Mouse (Mus musculus) intestine, embryonic 15.5 days (tissue): ENCODE measurements around the gene Unc93a2. TPM values are rescaled to one million over a fixed set of nuclear protein-coding genes. Genes with fewer than 3 reads are reported as not detected.
"Not testable (repeated sequence)": the region's sequence is repeated elsewhere in the genome, so short reads cannot be mapped to it uniquely, and the experiment has no call there.

ENCODE experiments used
- ATAC-seq: fragments of 200-750 bp; cut with Nextera tagmentation; 2 replicates; pipeline ENCODE4 v1.8.0; 2017; ENCODE audit warnings: moderate TSS enrichment, moderate library complexity
- H3K27ac ChIP-seq: fragments of 300-500 bp; sonication (generic); 2 replicates; pipeline ENCODE4 v1.5.1; 2015; ENCODE audit warnings: mild to moderate bottlenecking, inconsistent platforms
- H3K27me3 ChIP-seq: fragments of 300-500 bp; sonication (generic); replicated peaks from 2 replicates; pipeline ENCODE4 v1.6.1; 2015; ENCODE audit warnings: inconsistent platforms
- H3K36me3 ChIP-seq: fragments of 300-500 bp; sonication (generic); 2 replicates; pipeline ENCODE4 v1.6.1; 2015; ENCODE audit warnings: inconsistent platforms
- H3K4me1 ChIP-seq: fragments of 300-500 bp; sonication (generic); replicated peaks from 2 replicates; pipeline ENCODE4 v1.6.1; 2015; ENCODE audit warnings: inconsistent platforms
- H3K4me2 ChIP-seq: fragments of 300-500 bp; sonication (generic); replicated peaks from 2 replicates; pipeline ENCODE4 v1.6.1; 2015; ENCODE audit warnings: mild to moderate bottlenecking, inconsistent platforms
- H3K4me3 ChIP-seq: fragments of 300-500 bp; sonication (generic); replicated peaks from 2 replicates; pipeline ENCODE4 v1.5.1; 2015; ENCODE audit warnings: inconsistent platforms
- H3K9ac ChIP-seq: fragments of 300-500 bp; sonication (generic); 2 replicates; pipeline ENCODE4 v1.6.1; 2015; ENCODE audit warnings: inconsistent platforms
- H3K9me3 ChIP-seq: fragments of 300-500 bp; sonication (generic); 2 replicates; pipeline ENCODE4 v1.6.1; 2016; ENCODE audit warnings: inconsistent platforms
- WGBS: fragments of 180-500 bp; shearing (Covaris S2); methylation state at CpG from one replicate; pipeline ENCODE4 v1.1.7; 2015; 5-methylcytosine and 5-hydroxymethylcytosine counted together
- polyA plus RNA-seq: library from polyadenylated mRNA; unstranded; fragments of >200 nt; fragmentation: Nextera tagmentation; extraction: Ambion mirVana; gene quantifications from 2 replicates; pipeline ENCODE4 v1.2.1, GENCODE M21; 2015

Gene Unc93a2
- not detected in 2 replicates for polyA plus RNA-seq

DNA sequence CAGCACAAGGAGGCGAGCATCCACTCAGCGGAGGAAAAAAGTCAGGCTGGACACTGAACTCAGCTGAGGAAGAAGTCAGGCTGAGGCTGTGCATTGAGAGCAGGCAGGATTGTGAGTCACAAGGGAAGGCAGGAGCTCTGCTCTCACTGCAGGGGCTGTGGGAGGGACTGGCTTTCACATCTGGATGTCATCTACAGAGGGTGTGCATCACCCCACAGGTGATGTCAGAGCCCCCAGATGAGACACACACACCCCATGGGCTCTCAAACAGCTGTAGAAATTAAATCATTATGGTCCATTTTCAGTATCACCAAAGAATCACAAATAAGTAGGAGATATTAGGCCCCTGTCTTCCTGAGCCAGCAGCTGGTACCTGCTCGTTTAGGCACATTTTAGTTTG is at the start of gene Unc93a2:
Gene Unc93a2 (minus strand): TSS at position 101 of the 400 bp plus-strand sequence.
- H3K4me3 ChIP-seq, H3K9ac ChIP-seq, H3K27ac ChIP-seq, H3K36me3 ChIP-seq, H3K27me3 ChIP-seq, H3K9me3 ChIP-seq, H3K4me1 ChIP-seq, ATAC-seq, H3K4me2 ChIP-seq: not testable (repeated sequence)
- WGBS, result 70% methylated on average over 3 of the region's 3 CpGs

- H3K27ac ChIP-seq, H3K27me3 ChIP-seq, H3K4me2 ChIP-seq, ATAC-seq, H3K4me3 ChIP-seq, H3K4me1 ChIP-seq, H3K9me3 ChIP-seq, H3K36me3 ChIP-seq, H3K9ac ChIP-seq: not testable (repeated sequence)
- 64% methylated on average over 4 of the region's 4 CpGs for WGBS
Measured at GRCm38 (mm10) chr17:7434121-7434520, 48.9 kb upstream of the Unc93a2 start.

DNA sequence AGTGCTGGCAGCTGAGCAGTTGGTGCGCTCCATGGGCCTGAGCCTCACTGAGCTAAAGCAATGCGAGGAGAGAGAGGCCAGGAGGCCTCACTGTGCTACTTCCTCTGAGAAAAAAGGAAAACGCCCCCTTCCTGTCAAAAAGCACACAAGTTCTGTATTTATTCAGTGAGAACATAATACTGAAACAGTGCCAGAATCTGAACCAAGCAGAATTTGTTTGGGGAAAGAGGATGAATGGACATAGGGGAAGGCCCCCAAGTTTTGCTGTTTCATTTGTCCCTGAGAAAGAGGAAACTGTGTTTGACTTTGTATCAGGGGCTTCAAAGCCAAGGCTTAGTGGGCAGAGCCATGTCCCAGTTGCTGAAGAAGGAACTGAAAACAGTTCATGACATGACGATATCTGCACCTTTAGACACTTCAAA is 45.0 kb upstream of the Unc93a2 start:
- not testable (repeated sequence) for H3K4me1 ChIP-seq, H3K4me2 ChIP-seq, H3K27me3 ChIP-seq, H3K9me3 ChIP-seq, H3K9ac ChIP-seq, H3K4me3 ChIP-seq, H3K36me3 ChIP-seq, H3K27ac ChIP-seq, ATAC-seq
- WGBS, result 63% methylated on average over 4 of the region's 4 CpGs

- WGBS, result 33% methylated on average over 3 of the region's 3 CpGs
- H3K4me3 ChIP-seq, H3K9me3 ChIP-seq, H3K27me3 ChIP-seq, H3K4me2 ChIP-seq, H3K4me1 ChIP-seq, H3K36me3 ChIP-seq, H3K9ac ChIP-seq, H3K27ac ChIP-seq: not testable (repeated sequence)
- peak; percentile 84 for ATAC-seq
Measured at GRCm38 (mm10) chr17:7420191-7420973, 35.1 kb upstream of the Unc93a2 start.

- 80% methylated on average over 7 of the region's 9 CpGs for WGBS
- not testable (repeated sequence) for H3K27ac ChIP-seq, ATAC-seq, H3K9ac ChIP-seq, H3K4me1 ChIP-seq, H3K4me3 ChIP-seq, H3K27me3 ChIP-seq, H3K9me3 ChIP-seq, H3K36me3 ChIP-seq, H3K4me2 ChIP-seq
Measured at GRCm38 (mm10) chr17:7414601-7415310, 29.5 kb upstream of the Unc93a2 start.

- not testable (repeated sequence) for H3K9ac ChIP-seq, ATAC-seq, H3K27me3 ChIP-seq, H3K4me3 ChIP-seq, H3K4me1 ChIP-seq, H3K27ac ChIP-seq, H3K9me3 ChIP-seq, H3K36me3 ChIP-seq, H3K4me2 ChIP-seq
- WGBS, result 73% methylated on average over 8 of the region's 8 CpGs
Measured at GRCm38 (mm10) chr17:7413336-7413735, 28.1 kb upstream of the Unc93a2 start.

- not testable (repeated sequence) for H3K4me3 ChIP-seq, H3K4me1 ChIP-seq, H3K4me2 ChIP-seq, H3K9me3 ChIP-seq, H3K36me3 ChIP-seq, H3K27me3 ChIP-seq, H3K27ac ChIP-seq, H3K9ac ChIP-seq, ATAC-seq
- 67% methylated on average over 6 of the region's 6 CpGs for WGBS
Measured at GRCm38 (mm10) chr17:7399770-7400169, 14.5 kb upstream of the Unc93a2 start.

DNA sequence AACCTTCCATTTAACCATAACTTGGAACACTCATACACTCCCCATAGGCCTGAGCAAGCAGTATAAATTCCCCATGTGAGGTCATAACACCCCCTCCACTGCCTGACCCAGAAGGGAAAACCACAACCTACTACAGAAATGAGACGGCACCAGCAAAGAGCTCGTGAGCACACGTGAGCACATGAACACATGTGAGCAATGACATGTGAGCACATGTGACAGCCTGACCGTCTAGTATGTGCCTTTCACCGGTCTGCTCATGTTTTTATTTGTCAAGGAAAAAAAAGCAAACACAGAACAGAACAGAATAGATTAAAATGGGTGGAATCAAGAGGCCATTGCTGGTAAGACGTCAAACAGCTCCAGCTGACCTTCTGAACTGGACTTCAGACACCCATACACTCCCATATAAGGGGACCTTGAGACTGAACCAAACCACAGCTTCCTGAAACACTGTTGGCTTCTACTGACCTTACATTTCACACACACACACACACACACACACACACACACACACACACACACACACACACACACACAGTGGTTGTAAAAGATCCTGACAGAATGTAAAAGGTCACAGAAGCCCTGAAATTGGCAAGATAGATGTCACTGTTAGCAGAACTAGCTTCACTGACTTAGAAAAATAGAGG is 13.1 kb upstream of the Unc93a2 start:
- not testable (repeated sequence) for H3K27ac ChIP-seq, H3K4me3 ChIP-seq, H3K27me3 ChIP-seq, H3K4me1 ChIP-seq, H3K36me3 ChIP-seq, ATAC-seq, H3K4me2 ChIP-seq, H3K9ac ChIP-seq, H3K9me3 ChIP-seq
- WGBS, result 76% methylated on average over 6 of the region's 6 CpGs

GRCm38 (mm10) chr17:7397079-7397478 is 11.8 kb upstream of the Unc93a2 start:
- H3K36me3 ChIP-seq, H3K9ac ChIP-seq, H3K27ac ChIP-seq, H3K4me2 ChIP-seq, ATAC-seq, H3K4me3 ChIP-seq, H3K4me1 ChIP-seq, H3K27me3 ChIP-seq, H3K9me3 ChIP-seq: not testable (repeated sequence)
- WGBS, result 71% methylated on average over 12 of the region's 13 CpGs

DNA sequence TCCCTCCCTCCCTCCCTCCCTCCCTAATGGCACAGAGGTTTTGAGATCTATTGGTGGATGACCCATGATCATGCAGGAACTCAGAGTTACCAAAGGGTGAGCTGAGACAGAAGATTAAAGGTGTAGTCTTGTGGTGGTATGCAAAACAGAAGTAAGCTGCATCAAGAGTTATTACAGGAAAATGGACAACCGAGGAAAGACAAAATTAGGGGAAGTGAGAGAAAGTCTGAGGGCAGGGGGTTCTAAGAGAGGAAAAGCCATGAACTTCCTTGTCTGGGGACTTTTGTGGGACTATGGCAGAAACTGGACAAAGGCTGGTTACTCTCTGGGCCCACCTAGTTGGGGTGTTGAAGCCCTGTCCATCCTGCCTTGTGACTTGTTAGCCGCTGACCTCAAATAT is 11.0 kb upstream of the Unc93a2 start:
- H3K9me3 ChIP-seq, H3K4me3 ChIP-seq, H3K4me1 ChIP-seq, ATAC-seq, H3K27ac ChIP-seq, H3K27me3 ChIP-seq, H3K4me2 ChIP-seq, H3K9ac ChIP-seq, H3K36me3 ChIP-seq: not testable (repeated sequence)
- no CpG with 5 or more reads among the region's 2 CpGs for WGBS

DNA sequence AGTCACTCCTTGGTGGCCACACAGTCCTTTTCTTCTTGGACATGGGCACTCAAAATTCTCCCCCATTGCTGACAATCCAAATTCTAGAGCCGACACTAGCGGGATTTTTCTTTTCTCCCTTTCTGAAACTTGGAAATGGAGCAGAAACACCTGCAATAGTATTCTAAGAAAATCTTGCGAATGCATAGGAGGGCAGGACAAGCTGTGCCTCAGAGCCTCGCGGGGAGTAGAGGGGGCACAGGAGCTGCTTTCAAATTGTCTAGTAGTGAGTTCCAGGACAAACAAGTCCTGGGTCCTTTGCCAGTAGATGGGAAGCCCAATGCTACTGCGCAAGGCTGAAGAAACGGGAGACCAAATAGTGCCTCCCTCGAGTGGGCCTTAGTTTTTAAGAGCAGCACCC is 10.4 kb upstream of the Unc93a2 start:
- not testable (repeated sequence) for H3K9me3 ChIP-seq, H3K4me1 ChIP-seq, H3K36me3 ChIP-seq, H3K27me3 ChIP-seq, ATAC-seq, H3K27ac ChIP-seq, H3K4me3 ChIP-seq, H3K9ac ChIP-seq, H3K4me2 ChIP-seq
- 95% methylated on average over 8 of the region's 8 CpGs for WGBS

DNA sequence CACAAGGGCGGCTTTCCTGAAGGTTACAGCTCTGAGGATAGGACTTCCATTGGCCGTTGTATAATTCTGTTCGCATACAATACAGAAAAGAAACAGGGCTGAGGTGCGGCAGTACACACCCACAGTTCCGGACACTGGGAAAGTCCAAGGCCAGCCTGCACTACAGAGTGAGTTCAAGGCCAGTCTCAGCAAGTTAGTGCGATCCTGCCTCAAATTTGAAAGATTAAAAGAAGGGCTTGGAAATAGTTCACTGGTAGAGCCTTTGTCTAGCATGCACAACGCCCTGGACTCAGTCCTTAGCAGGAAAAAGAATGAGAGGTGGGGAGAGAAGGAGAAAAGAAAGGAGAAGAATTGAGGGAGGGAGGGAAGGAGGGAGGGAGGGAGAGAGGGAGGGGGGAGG is 9.9 kb upstream of the Unc93a2 start:
- not testable (repeated sequence) for ATAC-seq, H3K4me1 ChIP-seq, H3K27me3 ChIP-seq, H3K9ac ChIP-seq, H3K9me3 ChIP-seq, H3K36me3 ChIP-seq, H3K4me3 ChIP-seq, H3K4me2 ChIP-seq, H3K27ac ChIP-seq
- WGBS, result 79% methylated on average over 7 of the region's 7 CpGs
